Mouse (Mus musculus): ENCODE measurements around the gene Ints11.

DNA sequence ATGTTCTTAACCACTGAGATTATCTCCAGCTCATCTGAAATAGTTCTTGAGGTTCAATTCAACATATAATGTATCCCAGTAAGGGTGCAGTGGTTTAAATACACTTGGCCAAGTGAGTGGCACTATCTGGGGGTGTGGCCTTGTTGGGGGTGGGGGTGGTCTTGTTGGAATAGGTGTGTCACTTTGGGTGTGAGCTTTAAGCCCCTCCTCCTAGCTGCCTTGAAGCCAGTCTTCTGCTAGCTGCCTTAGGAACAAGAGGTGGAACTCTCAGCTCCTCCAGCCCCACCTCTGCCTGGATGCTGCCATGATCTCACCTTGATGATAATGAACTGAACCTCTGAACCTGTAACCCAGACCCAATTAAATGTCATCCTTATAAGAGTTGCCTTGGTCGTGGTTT is 62.7 kb downstream of the Ints11 start:
- TF ChIP-seq CTCF (IDR thresholded peaks at IDR 0.05; ENCODE audit: low read depth, low read length), result no peak
- no peak for TF ChIP-seq POLR2A (IDR thresholded peaks at IDR 0.05; ENCODE audit: borderline replicate concordance, low read depth, low read length)
